Mouse (Mus musculus): ENCODE results near the gene Fbxo2.

GRCm38 (mm10) chr4:148168287-148168686, 7.9 kb downstream of the Fbxo2 start:
- no peak for TF ChIP-seq POLR2A (IDR thresholded peaks at IDR 0.05; ENCODE audit: insufficient read length, low read depth)
- TF ChIP-seq TCF12 (IDR thresholded peaks at IDR 0.05; ENCODE audit: insufficient read depth, poor library complexity, severe bottlenecking): no peak
- TF ChIP-seq CEBPB (IDR thresholded peaks at IDR 0.05; ENCODE audit: insufficient read depth, poor library complexity, severe bottlenecking): no peak
- TF ChIP-seq SRF (IDR thresholded peaks at IDR 0.05; ENCODE audit: control insufficient read depth, insufficient read length, low read depth): no peak
- no peak for TF ChIP-seq TCF3 (IDR thresholded peaks at IDR 0.05; ENCODE audit: insufficient read length, low read depth)
- no peak for TF ChIP-seq USF1 (IDR thresholded peaks at IDR 0.05; ENCODE audit: low read depth)
- no peak for TF ChIP-seq POLR2AphosphoS2 (IDR thresholded peaks at IDR 0.05; ENCODE audit: insufficient read length, low read depth)
- TF ChIP-seq E2F4 (IDR thresholded peaks at IDR 0.05; ENCODE audit: insufficient read depth): no peak
- no peak for TF ChIP-seq MAX (IDR thresholded peaks at IDR 0.05; ENCODE audit: low read depth)
- no peak for TF ChIP-seq MYOD1 (IDR thresholded peaks at IDR 0.05; ENCODE audit: control insufficient read depth in 1 of 3, insufficient read length in 2 of 3, low read depth in 2 of 3)
- no peak for TF ChIP-seq MYOG (IDR thresholded peaks at IDR 0.05; ENCODE audit: control insufficient read depth in 1 of 3, insufficient read depth in 1 of 3, insufficient read length in 2 of 3, low read depth in 2 of 3)
